Mouse (Mus musculus): ENCODE measurements at regions not wholly inside any gene's neighbourhood (a gene's known extent, or its start where the extent isn't known, plus 50 kb on each side); places are given as distances from the start of the nearest gene placed in this dataset.

GRCm38 (mm10) chr3:82767484-82767883 lies 108.8 kb downstream of the Rbm46 start:
- no peak for TF ChIP-seq POLR2A (IDR thresholded peaks at IDR 0.05; ENCODE audit: insufficient read depth, low read depth, low read length)
- TF ChIP-seq CTCF (IDR thresholded peaks at IDR 0.05) = no peak
- TF ChIP-seq EP300 (IDR thresholded peaks at IDR 0.05; ENCODE audit: insufficient read depth, low read depth, low read length) = no peak
